Mouse (Mus musculus) testis, adult 2 months (tissue): ENCODE data around the gene Rbm19.

Experiments used
- CTCF ChIP-seq: fragments of 200-500 bp; IDR thresholded peaks from 2 replicates; pipeline ENCODE4 v1.5.1; 2012; ENCODE audit warnings: low read depth, mild to moderate bottlenecking, inconsistent platforms, low read length, moderate library complexity; ENCODE audit not compliant: control insufficient read depth, insufficient read depth, insufficient replicate concordance
- POLR2A ChIP-seq: fragments of 200-500 bp; IDR thresholded peaks from 2 replicates; pipeline ENCODE4 v1.6.1; 2012; ENCODE audit warnings: low read depth, mild to moderate bottlenecking, inconsistent platforms, low read length, moderate library complexity; ENCODE audit not compliant: control insufficient read depth

GRCm38 (mm10) chr5:120153140-120153539 is 36.9 kb downstream of the Rbm19 start:
- TF ChIP-seq CTCF (no peak), POLR2A (no peak)
